Mouse (Mus musculus): ENCODE data around the gene Eif3l. TPM values are rescaled to one million over a fixed set of nuclear protein-coding genes. Genes with fewer than 3 reads are reported as not detected.

The Eif3l gene
- polyA plus RNA-seq, 1 experiment from 2014 or later: 242 TPM

GRCm38 (mm10) chr15:79044837-79045236, 30.1 kb upstream of the Eif3l start:
- H3K27me3 ChIP-seq (ENCODE audit: control insufficient read depth, insufficient read depth, low read length): peaks cover 39% of the 10 kb centered on the region
- H3K36me3 ChIP-seq (ENCODE audit: control insufficient read depth, insufficient read depth, low read length): no peaks in the 10 kb centered on the region
- H3K9me3 ChIP-seq (ENCODE audit: control insufficient read depth, low read length): no peaks in the 10 kb centered on the region
- H3K4me1 ChIP-seq (ENCODE audit: control insufficient read depth, insufficient read depth, low read length): peaks cover 3% of the 10 kb centered on the region
- H3K9ac ChIP-seq (ENCODE audit: low read length): no peak overlapping the region
- ATAC-seq (ENCODE audit: low FRiP score): peak; percentile 75
- no peak overlapping the region for H3K27ac ChIP-seq (ENCODE audit: low read depth, low read length)
- H3K4me3 ChIP-seq (ENCODE audit: low read depth, low read length): no peak overlapping the region
- no peak overlapping the region for H3K4me2 ChIP-seq
- peak; percentile 88 for DNase-seq (ENCODE audit: low spot score, missing footprints)
- 23% methylated on average over 4 of the region's 4 CpGs for WGBS

- H3K9me3 ChIP-seq (ENCODE audit: control insufficient read depth, low read length): no peaks in the 10 kb centered on the region
- peaks cover 8% of the 10 kb centered on the region for H3K27me3 ChIP-seq (ENCODE audit: control insufficient read depth, insufficient read depth, low read length)
- ATAC-seq (ENCODE audit: low FRiP score): no peak
- no peak for DNase-seq (ENCODE audit: low spot score, missing footprints)
- H3K27ac ChIP-seq (ENCODE audit: low read depth, low read length): no peak overlapping the region
- H3K9ac ChIP-seq (ENCODE audit: low read length): no peak overlapping the region
- 66% methylated on average over 4 of the region's 4 CpGs for WGBS
- no peak overlapping the region for H3K4me3 ChIP-seq (ENCODE audit: low read depth, low read length)
- H3K4me1 ChIP-seq (ENCODE audit: control insufficient read depth, insufficient read depth, low read length): no peaks in the 10 kb centered on the region
- no peaks in the 10 kb centered on the region for H3K36me3 ChIP-seq (ENCODE audit: control insufficient read depth, insufficient read depth, low read length)
- no peak overlapping the region for H3K4me2 ChIP-seq
Observed at GRCm38 (mm10) chr15:79048186-79048585, 26.8 kb upstream of the Eif3l start.

GRCm38 (mm10) chr15:79050160-79050845, 24.7 kb upstream of the Eif3l start:
- H3K27ac ChIP-seq (ENCODE audit: low read depth, low read length): no peak overlapping the region
- H3K27me3 ChIP-seq (ENCODE audit: control insufficient read depth, insufficient read depth, low read length): no peaks in the 10 kb centered on the region
- no peak overlapping the region for H3K4me2 ChIP-seq
- no peak overlapping the region for H3K9ac ChIP-seq (ENCODE audit: low read length)
- no peaks in the 10 kb centered on the region for H3K9me3 ChIP-seq (ENCODE audit: control insufficient read depth, low read length)
- no peaks in the 10 kb centered on the region for H3K4me1 ChIP-seq (ENCODE audit: control insufficient read depth, insufficient read depth, low read length)
- H3K4me3 ChIP-seq (ENCODE audit: low read depth, low read length): no peak overlapping the region
- ATAC-seq (ENCODE audit: low FRiP score) (no peak), DNase-seq (ENCODE audit: low spot score, missing footprints) (no peak)
- WGBS: 66% methylated on average over 9 of the region's 9 CpGs
- peaks cover 13% of the 10 kb centered on the region for H3K36me3 ChIP-seq (ENCODE audit: control insufficient read depth, insufficient read depth, low read length)

GRCm38 (mm10) chr15:79050964-79051363, 24.0 kb upstream of the Eif3l start:
- H3K4me3 ChIP-seq (ENCODE audit: low read depth, low read length): no peak overlapping the region
- no peak for ATAC-seq (ENCODE audit: low FRiP score)
- H3K36me3 ChIP-seq (ENCODE audit: control insufficient read depth, insufficient read depth, low read length): peaks cover 18% of the 10 kb centered on the region
- H3K4me2 ChIP-seq: no peak overlapping the region
- no peak overlapping the region for H3K9ac ChIP-seq (ENCODE audit: low read length)
- H3K9me3 ChIP-seq (ENCODE audit: control insufficient read depth, low read length): no peaks in the 10 kb centered on the region
- DNase-seq (ENCODE audit: low spot score, missing footprints): no peak
- H3K27me3 ChIP-seq (ENCODE audit: control insufficient read depth, insufficient read depth, low read length): no peaks in the 10 kb centered on the region
- no peak overlapping the region for H3K27ac ChIP-seq (ENCODE audit: low read depth, low read length)
- WGBS: 85% methylated on average over 2 of the region's 2 CpGs
- H3K4me1 ChIP-seq (ENCODE audit: control insufficient read depth, insufficient read depth, low read length): no peaks in the 10 kb centered on the region

- H3K9me3 ChIP-seq (ENCODE audit: control insufficient read depth, low read length): no peaks in the 10 kb centered on the region
- no peaks in the 10 kb centered on the region for H3K27me3 ChIP-seq (ENCODE audit: control insufficient read depth, insufficient read depth, low read length)
- no peak for DNase-seq (ENCODE audit: low spot score, missing footprints)
- 82% methylated on average over 13 of the region's 13 CpGs for WGBS
- H3K4me2 ChIP-seq: no peak overlapping the region
- H3K27ac ChIP-seq (ENCODE audit: low read depth, low read length): no peak overlapping the region
- H3K9ac ChIP-seq (ENCODE audit: low read length): no peak overlapping the region
- H3K4me1 ChIP-seq (ENCODE audit: control insufficient read depth, insufficient read depth, low read length): no peaks in the 10 kb centered on the region
- H3K4me3 ChIP-seq (ENCODE audit: low read depth, low read length): no peak overlapping the region
- ATAC-seq (ENCODE audit: low FRiP score): no peak
- H3K36me3 ChIP-seq (ENCODE audit: control insufficient read depth, insufficient read depth, low read length): peaks cover 18% of the 10 kb centered on the region
Observed at GRCm38 (mm10) chr15:79051461-79052360, 23.3 kb upstream of the Eif3l start.

- Histone ChIP-seq H3K9me3 (ENCODE audit: control insufficient read depth, low read length) (no peaks in the 10 kb centered on the region), H3K27me3 (ENCODE audit: control insufficient read depth, insufficient read depth, low read length) (no peaks in the 10 kb centered on the region), H3K4me1 (ENCODE audit: control insufficient read depth, insufficient read depth, low read length) (no peaks in the 10 kb centered on the region), H3K9ac (ENCODE audit: low read length) (no peak overlapping the region), H3K4me3 (ENCODE audit: low read depth, low read length) (no peak overlapping the region), H3K36me3 (ENCODE audit: control insufficient read depth, insufficient read depth, low read length) (peaks cover 18% of the 10 kb centered on the region), H3K4me2 (no peak overlapping the region), H3K27ac (ENCODE audit: low read depth, low read length) (no peak overlapping the region)
- no peak for DNase-seq (ENCODE audit: low spot score, missing footprints)
- WGBS: 81% methylated on average over 2 of the region's 2 CpGs
- no peak for ATAC-seq (ENCODE audit: low FRiP score)
Observed at GRCm38 (mm10) chr15:79052366-79052765, 22.6 kb upstream of the Eif3l start.

- peaks cover 5% of the 10 kb centered on the region; the same call in 1 of the 2 replicates for H3K4me1 ChIP-seq (ENCODE audit: control insufficient read depth, insufficient read depth, low read length)
- H3K9ac ChIP-seq (ENCODE audit: low read length): no peak overlapping the region
- DNase-seq (ENCODE audit: low spot score, missing footprints) (no peak), ATAC-seq (ENCODE audit: low FRiP score) (no peak)
- 93% methylated on average over 7 of the region's 7 CpGs for WGBS
- no peak overlapping the region for H3K4me2 ChIP-seq
- no peak overlapping the region for H3K4me3 ChIP-seq (ENCODE audit: low read depth, low read length)
- no peaks in the 10 kb centered on the region for H3K9me3 ChIP-seq (ENCODE audit: control insufficient read depth, low read length)
- no peaks in the 10 kb centered on the region for H3K27me3 ChIP-seq (ENCODE audit: control insufficient read depth, insufficient read depth, low read length)
- H3K36me3 ChIP-seq (ENCODE audit: control insufficient read depth, insufficient read depth, low read length): peaks cover 21% of the 10 kb centered on the region
- H3K27ac ChIP-seq (ENCODE audit: low read depth, low read length): no peak overlapping the region
Observed at GRCm38 (mm10) chr15:79056601-79057000, 18.4 kb upstream of the Eif3l start.

GRCm38 (mm10) chr15:79057850-79058249, 17.1 kb upstream of the Eif3l start:
- no peak for DNase-seq (ENCODE audit: low spot score, missing footprints)
- peaks cover 21% of the 10 kb centered on the region for H3K36me3 ChIP-seq (ENCODE audit: control insufficient read depth, insufficient read depth, low read length)
- H3K27ac ChIP-seq (ENCODE audit: low read depth, low read length): no peak overlapping the region
- ATAC-seq (ENCODE audit: low FRiP score): no peak
- H3K27me3 ChIP-seq (ENCODE audit: control insufficient read depth, insufficient read depth, low read length): no peaks in the 10 kb centered on the region
- peaks cover 9% of the 10 kb centered on the region for H3K4me1 ChIP-seq (ENCODE audit: control insufficient read depth, insufficient read depth, low read length)
- no peak overlapping the region for H3K4me3 ChIP-seq (ENCODE audit: low read depth, low read length)
- H3K4me2 ChIP-seq: no peak overlapping the region
- no peaks in the 10 kb centered on the region for H3K9me3 ChIP-seq (ENCODE audit: control insufficient read depth, low read length)
- 93% methylated on average over 6 of the region's 6 CpGs for WGBS
- H3K9ac ChIP-seq (ENCODE audit: low read length): no peak overlapping the region

- no peak for DNase-seq (ENCODE audit: low spot score, missing footprints)
- no peak overlapping the region for H3K27ac ChIP-seq (ENCODE audit: low read depth, low read length)
- H3K9me3 ChIP-seq (ENCODE audit: control insufficient read depth, low read length): no peaks in the 10 kb centered on the region
- H3K9ac ChIP-seq (ENCODE audit: low read length): no peak overlapping the region
- WGBS: 88% methylated on average over 14 of the region's 14 CpGs
- ATAC-seq (ENCODE audit: low FRiP score): no peak
- H3K4me2 ChIP-seq: no peak overlapping the region; the same call in 1 of the 2 replicates
- H3K4me3 ChIP-seq (ENCODE audit: low read depth, low read length): no peak overlapping the region
- H3K27me3 ChIP-seq (ENCODE audit: control insufficient read depth, insufficient read depth, low read length): no peaks in the 10 kb centered on the region
- peaks cover 13% of the 10 kb centered on the region for H3K4me1 ChIP-seq (ENCODE audit: control insufficient read depth, insufficient read depth, low read length)
- H3K36me3 ChIP-seq (ENCODE audit: control insufficient read depth, insufficient read depth, low read length): peaks cover 3% of the 10 kb centered on the region
Observed at GRCm38 (mm10) chr15:79060887-79061565, 14.0 kb upstream of the Eif3l start.

Data from midbrain, embryonic 11.5 days (tissue).